Mouse (Mus musculus) c-Kit-positive CD71-negative TER-119-negative erythroid progenitor cells, embryonic 14.5 days (primary cell): Measurements from ENCODE around the gene Tle6.

Experiments
- DNase-seq: peaks from one replicate; pipeline ENCODE4 v3.0.0-alpha.2; 2013; ENCODE audit warnings: low read depth

Gene Tle6

GRCm38 (mm10) chr10:81541803-81542202 is 59.1 kb downstream of the Tle6 start:
- no peak for DNase-seq

GRCm38 (mm10) chr10:81541363-81541762 is 59.5 kb downstream of the Tle6 start:
- DNase-seq, result no peak
